Mouse (Mus musculus): ENCODE data around the gene Smap1. TPM values are rescaled to one million over a fixed set of nuclear protein-coding genes. Genes with fewer than 3 reads are reported as not detected.

Gene Smap1
- polyA plus RNA-seq, 1 experiment from 2014 or later, result 24.7 TPM

- H3K4me1 ChIP-seq (replicated peaks; ENCODE audit: control insufficient read depth, insufficient read depth, low read length), result no peaks in the 10 kb centered on the region
- H3K9me3 ChIP-seq (ENCODE audit: control insufficient read depth, low read length), result no peaks in the 10 kb centered on the region
- H3K9ac ChIP-seq (ENCODE audit: low read length), result no peak overlapping the region
- H3K4me3 ChIP-seq (ENCODE audit: low read length), result no peak overlapping the region
- no peaks in the 10 kb centered on the region for H3K36me3 ChIP-seq (ENCODE audit: control insufficient read depth, insufficient read depth, low read length)
- H3K27me3 ChIP-seq (ENCODE audit: control insufficient read depth, insufficient read depth, low read depth, low read length), result no peaks in the 10 kb centered on the region
- H3K4me2 ChIP-seq (ENCODE audit: low read depth, low read length), result no peak overlapping the region
- H3K27ac ChIP-seq (ENCODE audit: low read length), result no peak overlapping the region
- ATAC-seq (ENCODE audit: low read depth), result no peak
- WGBS, result 66% methylated on average over 5 of the region's 5 CpGs
Observed at GRCm38 (mm10) chr1:23899647-23900020, 22.5 kb downstream of the Smap1 start.

- ATAC-seq (ENCODE audit: low read depth), result no peak
- H3K27ac ChIP-seq (ENCODE audit: low read length), result no peak overlapping the region
Observed at GRCm38 (mm10) chr1:23899020-23899646, 23.0 kb downstream of the Smap1 start.

GRCm38 (mm10) chr1:23892072-23892471, 30.0 kb downstream of the Smap1 start:
- Histone ChIP-seq H3K9me3 (ENCODE audit: control insufficient read depth, low read length) (no peaks in the 10 kb centered on the region), H3K36me3 (ENCODE audit: control insufficient read depth, insufficient read depth, low read length) (no peaks in the 10 kb centered on the region), H3K4me2 (ENCODE audit: low read depth, low read length) (no peak overlapping the region), H3K9ac (ENCODE audit: low read length) (no peak overlapping the region), H3K4me1 (replicated peaks; ENCODE audit: control insufficient read depth, insufficient read depth, low read length) (no peaks in the 10 kb centered on the region), H3K27me3 (ENCODE audit: control insufficient read depth, insufficient read depth, low read depth, low read length) (no peaks in the 10 kb centered on the region), H3K27ac (ENCODE audit: low read length) (no peak overlapping the region), H3K4me3 (ENCODE audit: low read length) (no peak overlapping the region)
- 39% methylated on average over 1 of the region's 1 CpGs for WGBS
- ATAC-seq (ENCODE audit: low read depth), result no peak

More at GRCm38 (mm10) chr1:23899020-23899646, 23.0 kb downstream of the Smap1 start:
- Histone ChIP-seq H3K27me3 (ENCODE audit: control insufficient read depth, insufficient read depth, low read depth, low read length) (no peaks in the 10 kb centered on the region), H3K4me2 (ENCODE audit: low read depth, low read length) (no peak overlapping the region), H3K9ac (ENCODE audit: low read length) (no peak overlapping the region), H3K36me3 (ENCODE audit: control insufficient read depth, insufficient read depth, low read length) (no peaks in the 10 kb centered on the region), H3K9me3 (ENCODE audit: control insufficient read depth, low read length) (no peaks in the 10 kb centered on the region), H3K4me3 (ENCODE audit: low read length) (no peak overlapping the region), H3K4me1 (replicated peaks; ENCODE audit: control insufficient read depth, insufficient read depth, low read length) (no peaks in the 10 kb centered on the region)
- WGBS, result 54% methylated on average over 3 of the region's 3 CpGs

GRCm38 (mm10) chr1:23884914-23885313, 37.2 kb downstream of the Smap1 start:
- Histone ChIP-seq H3K4me2 (ENCODE audit: low read depth, low read length) (no peak overlapping the region), H3K4me1 (replicated peaks; ENCODE audit: control insufficient read depth, insufficient read depth, low read length) (no peaks in the 10 kb centered on the region), H3K4me3 (ENCODE audit: low read length) (no peak overlapping the region), H3K9me3 (ENCODE audit: control insufficient read depth, low read length) (no peaks in the 10 kb centered on the region), H3K27me3 (ENCODE audit: control insufficient read depth, insufficient read depth, low read depth, low read length) (no peaks in the 10 kb centered on the region), H3K27ac (ENCODE audit: low read length) (no peak overlapping the region), H3K9ac (ENCODE audit: low read length) (no peak overlapping the region), H3K36me3 (ENCODE audit: control insufficient read depth, insufficient read depth, low read length) (no peaks in the 10 kb centered on the region)
- ATAC-seq (ENCODE audit: low read depth), result no peak
- 93% methylated on average over 7 of the region's 7 CpGs for WGBS

DNA sequence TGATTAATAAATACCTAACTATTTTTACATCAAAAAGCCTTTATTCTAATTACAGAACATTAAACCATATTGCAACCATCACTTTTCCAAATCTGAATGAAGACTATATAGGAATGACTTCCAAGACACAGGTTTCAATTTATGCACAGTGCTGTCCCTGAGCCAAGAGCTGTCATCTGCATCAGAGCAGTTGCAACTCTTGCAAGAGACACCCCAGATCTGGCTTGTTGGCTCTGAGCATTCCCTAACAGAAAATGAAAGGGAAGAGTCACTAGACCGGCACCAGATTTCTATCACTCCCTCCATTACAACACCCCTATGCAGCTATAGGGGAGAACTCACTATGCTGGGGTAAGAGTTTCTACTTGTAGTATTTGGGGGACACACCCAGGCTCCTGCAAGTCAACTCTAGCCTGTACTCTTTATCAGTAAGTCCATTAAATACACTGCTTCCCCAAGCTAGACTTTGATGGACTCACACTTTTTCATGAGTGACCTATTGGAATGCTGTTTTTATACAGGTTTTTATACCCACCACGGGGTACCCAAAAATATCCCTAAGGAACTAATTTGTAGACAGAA, 37.9 kb downstream of the Smap1 start:
- no peaks in the 10 kb centered on the region for H3K4me1 ChIP-seq (replicated peaks; ENCODE audit: control insufficient read depth, insufficient read depth, low read length)
- H3K27me3 ChIP-seq (ENCODE audit: control insufficient read depth, insufficient read depth, low read depth, low read length), result no peaks in the 10 kb centered on the region
- H3K9ac ChIP-seq (ENCODE audit: low read length), result no peak overlapping the region
- no peak overlapping the region for H3K27ac ChIP-seq (ENCODE audit: low read length)
- no peak for ATAC-seq (ENCODE audit: low read depth)
- no peak overlapping the region for H3K4me3 ChIP-seq (ENCODE audit: low read length)
- H3K9me3 ChIP-seq (ENCODE audit: control insufficient read depth, low read length), result no peaks in the 10 kb centered on the region
- H3K36me3 ChIP-seq (ENCODE audit: control insufficient read depth, insufficient read depth, low read length), result no peaks in the 10 kb centered on the region
- WGBS, result 75% methylated on average over 2 of the region's 2 CpGs
- no peak overlapping the region for H3K4me2 ChIP-seq (ENCODE audit: low read depth, low read length)

DNA sequence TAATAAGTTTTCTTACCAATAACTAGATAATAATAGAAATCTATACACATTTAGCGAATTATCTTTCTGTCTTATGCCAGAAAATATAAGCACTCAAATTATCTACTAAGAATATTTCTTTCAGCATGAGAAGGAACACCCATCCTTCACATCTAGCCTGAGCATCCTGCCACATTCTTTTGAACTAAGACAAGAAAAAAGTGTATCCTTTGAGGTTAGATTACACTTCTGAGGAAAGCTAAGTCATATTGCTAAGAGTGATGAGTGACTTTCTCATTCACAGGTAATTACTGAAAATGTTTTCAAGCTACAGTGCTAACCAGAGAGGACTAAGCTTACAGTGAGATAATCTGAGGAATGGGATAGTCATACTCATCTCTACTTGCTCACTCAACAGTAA, 39.4 kb downstream of the Smap1 start:
- H3K4me3 ChIP-seq (ENCODE audit: low read length), result no peak overlapping the region
- no peak for ATAC-seq (ENCODE audit: low read depth)
- no peaks in the 10 kb centered on the region for H3K36me3 ChIP-seq (ENCODE audit: control insufficient read depth, insufficient read depth, low read length)
- H3K4me1 ChIP-seq (replicated peaks; ENCODE audit: control insufficient read depth, insufficient read depth, low read length), result no peaks in the 10 kb centered on the region
- no peak overlapping the region for H3K4me2 ChIP-seq (ENCODE audit: low read depth, low read length)
- 86% methylated on average over 1 of the region's 1 CpGs for WGBS
- no peaks in the 10 kb centered on the region for H3K9me3 ChIP-seq (ENCODE audit: control insufficient read depth, low read length)
- no peaks in the 10 kb centered on the region for H3K27me3 ChIP-seq (ENCODE audit: control insufficient read depth, insufficient read depth, low read depth, low read length)
- no peak overlapping the region for H3K9ac ChIP-seq (ENCODE audit: low read length)
- H3K27ac ChIP-seq (ENCODE audit: low read length), result no peak overlapping the region

DNA sequence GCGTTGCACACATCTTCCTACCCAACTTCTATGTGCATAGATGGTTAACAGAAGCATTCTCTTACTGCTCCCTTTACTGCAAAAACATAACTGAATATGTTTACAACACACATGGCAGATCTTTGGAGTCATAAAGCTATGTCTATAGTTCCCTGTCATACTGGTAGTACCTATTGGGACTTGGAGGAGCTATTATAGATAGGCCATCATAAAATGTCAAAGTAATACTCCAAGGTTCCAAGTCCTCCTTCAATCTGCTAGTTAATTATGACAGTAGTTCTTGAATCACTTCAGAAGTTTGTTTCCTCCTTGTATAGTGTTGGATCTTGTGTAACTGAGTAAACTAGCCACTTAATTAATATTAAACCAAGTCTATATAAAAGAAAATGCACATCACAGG, 49.9 kb downstream of the Smap1 start:
- Histone ChIP-seq H3K4me1 (replicated peaks; ENCODE audit: control insufficient read depth, insufficient read depth, low read length) (no peaks in the 10 kb centered on the region), H3K36me3 (ENCODE audit: control insufficient read depth, insufficient read depth, low read length) (no peaks in the 10 kb centered on the region), H3K4me2 (ENCODE audit: low read depth, low read length) (no peak overlapping the region), H3K9me3 (ENCODE audit: control insufficient read depth, low read length) (no peaks in the 10 kb centered on the region), H3K27me3 (ENCODE audit: control insufficient read depth, insufficient read depth, low read depth, low read length) (no peaks in the 10 kb centered on the region), H3K4me3 (ENCODE audit: low read length) (no peak overlapping the region), H3K9ac (ENCODE audit: low read length) (no peak overlapping the region), H3K27ac (ENCODE audit: low read length) (no peak overlapping the region)
- WGBS, result 97% methylated on average over 1 of the region's 1 CpGs
- ATAC-seq (ENCODE audit: low read depth), result no peak

GRCm38 (mm10) chr1:23867350-23867862, 54.7 kb downstream of the Smap1 start:
- H3K4me1 ChIP-seq (replicated peaks; ENCODE audit: control insufficient read depth, insufficient read depth, low read length), result no peaks in the 10 kb centered on the region
- no peaks in the 10 kb centered on the region for H3K27me3 ChIP-seq (ENCODE audit: control insufficient read depth, insufficient read depth, low read depth, low read length)
- no peaks in the 10 kb centered on the region for H3K9me3 ChIP-seq (ENCODE audit: control insufficient read depth, low read length)
- H3K36me3 ChIP-seq (ENCODE audit: control insufficient read depth, insufficient read depth, low read length), result no peaks in the 10 kb centered on the region
- H3K27ac ChIP-seq (ENCODE audit: low read length), result no peak overlapping the region
- no peak overlapping the region for H3K4me3 ChIP-seq (ENCODE audit: low read length)
- ATAC-seq (ENCODE audit: low read depth), result no peak
- no peak overlapping the region for H3K9ac ChIP-seq (ENCODE audit: low read length)
- 55% methylated on average over 2 of the region's 2 CpGs for WGBS
- no peak overlapping the region for H3K4me2 ChIP-seq (ENCODE audit: low read depth, low read length)

DNA sequence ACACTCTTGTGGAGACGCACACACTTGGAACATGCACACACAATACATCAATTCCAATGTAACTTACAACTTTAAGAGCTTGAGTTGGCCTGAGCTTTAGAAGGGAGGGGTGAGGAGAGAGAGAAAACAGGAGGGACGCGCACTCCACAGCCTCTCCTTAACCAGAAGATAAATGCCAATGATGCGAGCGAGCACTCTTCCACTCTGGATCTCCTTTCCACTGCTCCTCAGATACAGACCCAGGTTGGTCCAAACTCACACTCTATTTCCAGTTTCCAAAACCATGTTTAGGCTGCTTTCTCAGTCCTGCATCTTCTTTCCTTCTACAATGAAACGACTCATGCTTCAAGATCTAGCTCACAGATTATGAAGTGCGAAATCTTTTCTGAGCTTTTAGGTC, 56.6 kb downstream of the Smap1 start:
- Histone ChIP-seq H3K27ac (ENCODE audit: low read length) (no peak overlapping the region), H3K9me3 (ENCODE audit: control insufficient read depth, low read length) (no peaks in the 10 kb centered on the region), H3K27me3 (ENCODE audit: control insufficient read depth, insufficient read depth, low read depth, low read length) (no peaks in the 10 kb centered on the region), H3K4me2 (ENCODE audit: low read depth, low read length) (no peak overlapping the region), H3K9ac (ENCODE audit: low read length) (no peak overlapping the region), H3K36me3 (ENCODE audit: control insufficient read depth, insufficient read depth, low read length) (no peaks in the 10 kb centered on the region), H3K4me1 (replicated peaks; ENCODE audit: control insufficient read depth, insufficient read depth, low read length) (no peaks in the 10 kb centered on the region), H3K4me3 (ENCODE audit: low read length) (no peak overlapping the region)
- ATAC-seq (ENCODE audit: low read depth), result no peak
- WGBS, result 92% methylated on average over 7 of the region's 7 CpGs

Data from lung, embryonic 16.5 days (tissue).